Mouse (Mus musculus): ENCODE results near the gene Rps6ka3.

DNA sequence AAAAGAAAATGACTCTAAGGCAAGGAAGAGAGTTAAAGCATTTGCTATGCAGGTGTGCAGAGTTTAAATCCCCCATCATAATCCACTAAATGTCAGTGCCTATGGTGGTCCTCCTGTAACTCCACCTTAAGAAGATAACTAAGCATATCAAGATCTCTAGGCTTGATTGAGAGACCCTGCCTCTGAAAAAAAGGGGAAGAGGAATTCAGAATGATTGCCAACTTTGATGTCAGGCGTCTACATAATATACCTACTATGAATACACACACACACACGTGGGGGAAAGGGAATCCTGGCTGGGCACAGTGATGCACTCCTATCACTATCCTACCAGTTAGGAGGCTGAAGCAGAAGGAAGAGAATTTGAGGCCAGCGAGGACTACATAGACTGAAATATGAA, 181.1 kb downstream of the Rps6ka3 start:
- TF ChIP-seq CTCF (IDR thresholded peaks at IDR 0.05; ENCODE audit: low read depth) (no peak), EP300 (IDR thresholded peaks at IDR 0.05; ENCODE audit: low read depth) (no peak)

Data from heart, postnatal 0 days (tissue).